Mouse (Mus musculus) embryonic fibroblast, embryonic 13.5 days (primary cell): ENCODE measurements at regions not wholly inside any gene's neighbourhood (a gene's known extent, or its start where the extent isn't known, plus 50 kb on each side); places are given as distances from the start of the nearest gene placed in this dataset.

Experiments
- CTCF ChIP-seq: IDR thresholded peaks from 2 replicates; pipeline ENCODE4 v1.5.1; 2011; ENCODE audit warnings: mild to moderate bottlenecking, control low read depth, low read length, moderate library complexity, borderline replicate concordance; ENCODE audit not compliant: insufficient read depth
- POLR2A ChIP-seq: IDR thresholded peaks from 2 replicates; pipeline ENCODE4 v1.6.1; 2011; ENCODE audit warnings: low read depth, mild to moderate bottlenecking, control low read depth, low read length, moderate library complexity

- TF ChIP-seq CTCF (no peak), POLR2A (no peak)
Measured at GRCm38 (mm10) chr13:107533323-107533722, 510.9 kb upstream of the Smim15 start.
